Mouse (Mus musculus) forebrain, embryonic 10.5 days (tissue): Measurements from ENCODE around the gene Ccdc80. TPM values are rescaled to one million over a fixed set of nuclear protein-coding genes. Genes with fewer than 3 reads are reported as not detected.

ENCODE experiments used
- DNase-seq: peaks from one replicate; pipeline ENCODE4 v3.0.0-alpha.2; 2017; ENCODE audit warnings: low spot score; ENCODE audit errors: extremely low spot score
- H3K27ac ChIP-seq: fragments of 300-500 bp; sonication (generic); 2 replicates; pipeline ENCODE4 v1.5.1; 2016; ENCODE audit warnings: mild to moderate bottlenecking
- H3K27me3 ChIP-seq: fragments of 300-500 bp; sonication (generic); 2 replicates; pipeline ENCODE4 v1.6.1; 2016; ENCODE audit warnings: mild to moderate bottlenecking; ENCODE audit not compliant: poor library complexity, severe bottlenecking
- H3K36me3 ChIP-seq: fragments of 300-500 bp; sonication (generic); replicated peaks from 2 replicates; pipeline ENCODE4 v1.6.1; 2016; ENCODE audit warnings: mild to moderate bottlenecking, moderate library complexity
- H3K4me1 ChIP-seq: fragments of 300-500 bp; sonication (generic); 2 replicates; pipeline ENCODE4 v1.6.1; 2016
- H3K4me3 ChIP-seq: fragments of 300-500 bp; sonication (generic); 2 replicates; pipeline ENCODE4 v1.5.1; 2016; ENCODE audit warnings: mild to moderate bottlenecking, moderate library complexity
- H3K9me3 ChIP-seq: fragments of 300-500 bp; sonication (generic); 2 replicates; pipeline ENCODE4 v1.6.1; 2016; ENCODE audit warnings: mild to moderate bottlenecking, moderate library complexity
- WGBS: fragments of 180-500 bp; shearing (Covaris S2); methylation state at CpG from one replicate; pipeline ENCODE4 v1.1.7; 2016; 5-methylcytosine and 5-hydroxymethylcytosine counted together
- polyA plus RNA-seq: library from polyadenylated mRNA; unstranded; fragments of >200 nt; fragmentation: Nextera tagmentation; extraction: Ambion mirVana; gene quantifications from 2 replicates; pipeline ENCODE4 v1.2.1, GENCODE M21; 2016

Gene Ccdc80
- polyA plus RNA-seq, 1 experiment from 2014 or later = 14.0 TPM

GRCm38 (mm10) chr16:45095561-45096482 lies 2.6 kb downstream of the Ccdc80 start:
- DNase-seq = no peak
- no peaks in the 10 kb centered on the region for H3K27me3 ChIP-seq
- peaks cover 33% of the 10 kb centered on the region for H3K4me1 ChIP-seq
- H3K9me3 ChIP-seq = no peaks in the 10 kb centered on the region
- no peaks in the 10 kb centered on the region for H3K36me3 ChIP-seq
- WGBS = 92% methylated on average over 26 of the region's 26 CpGs
- H3K4me3 ChIP-seq = no peak overlapping the region
- 0 out of 2 replicates have a peak overlapping the region, but pooled peaks have one; percentile 5 for H3K27ac ChIP-seq

GRCm38 (mm10) chr16:45097467-45097866 lies 4.3 kb downstream of the Ccdc80 start:
- WGBS = 94% methylated on average over 2 of the region's 2 CpGs

GRCm38 (mm10) chr16:45098186-45098885 lies 5.1 kb downstream of the Ccdc80 start:
- 79% methylated on average over 10 of the region's 10 CpGs for WGBS
- H3K4me3 ChIP-seq = no peak overlapping the region
- peaks cover 29% of the 10 kb centered on the region for H3K4me1 ChIP-seq
- DNase-seq = no peak
- H3K36me3 ChIP-seq = no peaks in the 10 kb centered on the region
- H3K27ac ChIP-seq = no peak overlapping the region
- H3K27me3 ChIP-seq = no peaks in the 10 kb centered on the region
- no peaks in the 10 kb centered on the region for H3K9me3 ChIP-seq

More at GRCm38 (mm10) chr16:45097467-45097866, 4.3 kb downstream of the Ccdc80 start:
- no peaks in the 10 kb centered on the region for H3K27me3 ChIP-seq
- H3K4me3 ChIP-seq = no peak overlapping the region
- no peak overlapping the region for H3K27ac ChIP-seq
- H3K36me3 ChIP-seq = no peaks in the 10 kb centered on the region
- H3K9me3 ChIP-seq = no peaks in the 10 kb centered on the region
- peaks cover 33% of the 10 kb centered on the region for H3K4me1 ChIP-seq
- DNase-seq = no peak

GRCm38 (mm10) chr16:45098886-45099210 lies 5.6 kb downstream of the Ccdc80 start:
- H3K27ac ChIP-seq = no peak overlapping the region
- WGBS = 82% methylated on average over 6 of the region's 6 CpGs
- DNase-seq = no peak

GRCm38 (mm10) chr16:45100892-45101291 lies 7.7 kb downstream of the Ccdc80 start:
- Histone ChIP-seq H3K36me3 (no peaks in the 10 kb centered on the region), H3K27me3 (no peaks in the 10 kb centered on the region), H3K27ac (no peak overlapping the region), H3K4me3 (no peak overlapping the region), H3K9me3 (no peaks in the 10 kb centered on the region), H3K4me1 (peaks cover 12% of the 10 kb centered on the region; the same call in 1 of the 2 replicates)
- WGBS = 86% methylated on average over 3 of the region's 3 CpGs
- DNase-seq = no peak

More at GRCm38 (mm10) chr16:45098886-45099210, 5.6 kb downstream of the Ccdc80 start:
- H3K36me3 ChIP-seq = no peaks in the 10 kb centered on the region
- H3K4me3 ChIP-seq = no peak overlapping the region
- no peaks in the 10 kb centered on the region for H3K27me3 ChIP-seq
- H3K4me1 ChIP-seq = peaks cover 24% of the 10 kb centered on the region
- H3K9me3 ChIP-seq = no peaks in the 10 kb centered on the region

GRCm38 (mm10) chr16:45104993-45105392 lies 11.8 kb downstream of the Ccdc80 start:
- no peaks in the 10 kb centered on the region for H3K4me1 ChIP-seq
- no peaks in the 10 kb centered on the region for H3K36me3 ChIP-seq
- WGBS = 80% methylated on average over 3 of the region's 3 CpGs
- no peaks in the 10 kb centered on the region for H3K27me3 ChIP-seq
- H3K9me3 ChIP-seq = no peaks in the 10 kb centered on the region
- DNase-seq = no peak
- H3K4me3 ChIP-seq = no peak overlapping the region
- H3K27ac ChIP-seq = no peak overlapping the region

- H3K4me1 ChIP-seq = no peaks in the 10 kb centered on the region
- H3K4me3 ChIP-seq = no peak overlapping the region
- no peaks in the 10 kb centered on the region for H3K27me3 ChIP-seq
- no peaks in the 10 kb centered on the region for H3K9me3 ChIP-seq
- no peak overlapping the region for H3K27ac ChIP-seq
- WGBS = 77% methylated on average over 5 of the region's 5 CpGs
- no peak for DNase-seq
- H3K36me3 ChIP-seq = no peaks in the 10 kb centered on the region
Observed at GRCm38 (mm10) chr16:45108203-45108878, 15.1 kb downstream of the Ccdc80 start.

- DNase-seq = no peak
- Histone ChIP-seq H3K27ac (no peak overlapping the region), H3K36me3 (no peaks in the 10 kb centered on the region), H3K4me3 (no peak overlapping the region), H3K27me3 (no peaks in the 10 kb centered on the region), H3K4me1 (no peaks in the 10 kb centered on the region), H3K9me3 (no peaks in the 10 kb centered on the region)
- 59% methylated on average over 4 of the region's 4 CpGs for WGBS
Observed at GRCm38 (mm10) chr16:45110498-45110897, 17.3 kb downstream of the Ccdc80 start.

GRCm38 (mm10) chr16:45117200-45117599 lies 24.0 kb downstream of the Ccdc80 start:
- Histone ChIP-seq H3K4me1 (no peaks in the 10 kb centered on the region), H3K9me3 (no peaks in the 10 kb centered on the region), H3K27me3 (no peaks in the 10 kb centered on the region), H3K4me3 (no peak overlapping the region), H3K27ac (no peak overlapping the region), H3K36me3 (no peaks in the 10 kb centered on the region)
- WGBS = 96% methylated on average over 3 of the region's 3 CpGs
- DNase-seq = no peak

GRCm38 (mm10) chr16:45118760-45119159 lies 25.6 kb downstream of the Ccdc80 start:
- WGBS = 86% methylated on average over 3 of the region's 3 CpGs
- Histone ChIP-seq H3K36me3 (no peaks in the 10 kb centered on the region), H3K27me3 (no peaks in the 10 kb centered on the region), H3K9me3 (no peaks in the 10 kb centered on the region), H3K4me3 (no peak overlapping the region), H3K4me1 (no peaks in the 10 kb centered on the region), H3K27ac (no peak overlapping the region)
- DNase-seq = no peak

- 86% methylated on average over 5 of the region's 5 CpGs for WGBS
- Histone ChIP-seq H3K27me3 (no peaks in the 10 kb centered on the region), H3K4me1 (no peaks in the 10 kb centered on the region), H3K9me3 (no peaks in the 10 kb centered on the region), H3K36me3 (no peaks in the 10 kb centered on the region), H3K4me3 (no peak overlapping the region), H3K27ac (no peak overlapping the region)
- DNase-seq = no peak
Observed at GRCm38 (mm10) chr16:45120844-45121425, 27.7 kb downstream of the Ccdc80 start.

GRCm38 (mm10) chr16:45122571-45122970 lies 29.4 kb downstream of the Ccdc80 start:
- H3K36me3 ChIP-seq = no peaks in the 10 kb centered on the region
- no peaks in the 10 kb centered on the region for H3K27me3 ChIP-seq
- no peaks in the 10 kb centered on the region for H3K9me3 ChIP-seq
- no peak overlapping the region for H3K27ac ChIP-seq
- WGBS = 74% methylated on average over 5 of the region's 5 CpGs
- no peaks in the 10 kb centered on the region for H3K4me1 ChIP-seq
- H3K4me3 ChIP-seq = no peak overlapping the region
- DNase-seq = no peak
